Mouse (Mus musculus): ENCODE measurements around the gene Tesk1. TPM values are rescaled to one million over a fixed set of nuclear protein-coding genes. Genes with fewer than 3 reads are reported as not detected.

Tesk1 gene
- polyA plus RNA-seq, 1 experiment, result 25.8 TPM

DNA sequence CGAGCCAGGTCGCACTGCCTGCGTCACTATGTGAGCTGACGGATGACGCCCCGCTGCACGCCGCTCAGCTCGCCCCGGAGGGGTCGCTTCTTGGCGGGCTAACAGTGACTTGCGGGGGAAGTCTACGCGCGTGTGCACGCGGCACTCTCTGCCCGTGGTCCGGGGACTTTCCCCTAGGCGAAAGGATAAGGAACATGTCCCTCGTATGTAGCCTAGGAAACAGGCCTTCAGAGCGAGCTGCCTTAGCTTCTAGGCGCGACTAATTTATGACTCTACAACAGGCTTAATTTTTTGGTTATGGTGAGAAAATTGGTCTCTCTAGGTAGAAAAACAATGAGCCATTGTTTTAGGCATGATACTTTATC, 51.1 kb downstream of the Tesk1 start, which contains the start of gene Ccdc107:
Ccdc107 (plus strand) TSS at position 80 of the 365 bp plus-strand sequence.
- peak; percentile 73 for DNase-seq (ENCODE audit: low spot score)

DNA sequence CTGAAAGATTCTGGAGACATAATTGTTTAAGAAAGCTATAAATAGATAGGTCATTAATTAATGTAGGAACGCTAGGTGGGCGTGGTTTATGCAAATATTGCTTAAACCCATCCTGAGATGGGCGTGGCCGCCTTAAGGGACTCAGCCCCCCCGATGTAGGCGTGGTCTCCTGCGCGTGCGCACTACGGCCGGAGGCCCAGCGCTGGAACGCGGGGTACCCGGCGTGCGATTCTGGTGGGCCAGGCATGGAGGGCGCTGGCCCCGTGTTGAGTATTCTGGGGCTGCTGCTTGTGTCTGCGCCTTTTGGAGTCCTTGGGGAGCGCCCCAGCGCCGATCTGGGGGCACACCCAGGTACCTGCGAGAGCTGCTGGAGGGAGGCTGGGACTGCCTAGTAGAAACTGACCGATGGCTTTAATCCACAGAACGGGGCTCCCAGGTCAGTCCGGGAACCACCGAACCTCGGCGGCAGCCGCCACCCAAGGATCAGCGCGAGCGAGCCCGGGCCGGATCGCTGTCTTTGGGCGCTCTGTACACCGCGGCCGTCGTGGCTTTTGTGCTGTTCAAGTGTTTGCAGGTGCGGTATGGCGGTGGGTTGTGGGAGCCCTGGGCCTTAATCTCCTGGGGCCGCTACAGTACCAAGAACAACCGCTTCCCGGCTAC, 51.6 kb downstream of the Tesk1 start:
- DNase-seq (ENCODE audit: low spot score), result peak; percentile 98

DNA sequence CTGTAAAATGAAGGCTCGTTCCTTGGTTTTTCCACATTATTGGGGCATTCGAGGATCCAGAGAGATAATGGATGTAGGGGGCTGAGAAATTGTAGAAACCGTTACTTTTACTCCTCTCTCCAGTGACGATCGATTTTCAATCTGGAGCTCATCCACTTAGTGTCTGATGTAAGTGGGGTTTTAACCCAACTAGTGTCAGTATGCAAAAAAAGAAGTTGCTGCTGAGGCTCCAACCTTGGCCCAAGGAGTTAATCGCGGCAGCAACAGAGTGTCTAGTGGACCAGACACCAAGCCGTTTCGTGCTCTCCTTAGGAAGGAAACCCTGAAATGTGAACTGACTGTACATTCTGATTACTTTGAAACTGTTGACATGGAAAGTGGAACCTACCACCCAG, 52.1 kb downstream of the Tesk1 start:
- DNase-seq (ENCODE audit: low spot score), result no peak

DNA sequence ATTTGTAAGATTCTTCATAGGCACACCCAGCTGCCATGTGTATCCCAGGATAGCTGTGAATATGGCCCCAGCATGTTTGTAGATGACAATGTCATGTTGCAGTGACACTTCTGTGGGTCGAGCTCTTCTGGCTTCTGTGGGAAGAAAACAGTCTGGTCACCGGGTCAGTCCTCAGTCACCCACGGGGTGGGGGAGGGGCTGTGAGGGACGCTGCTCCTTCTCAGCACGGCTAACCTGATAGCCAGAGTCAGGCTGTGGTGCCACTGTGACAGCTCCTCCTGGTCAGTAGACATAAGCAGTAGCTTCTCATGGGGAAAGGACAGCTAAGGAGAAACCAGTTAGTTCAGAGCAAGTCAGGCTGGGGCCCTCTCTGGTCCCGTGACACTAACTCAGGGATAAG, 54.8 kb downstream of the Tesk1 start:
- DNase-seq (ENCODE audit: low spot score), result no peak

DNA sequence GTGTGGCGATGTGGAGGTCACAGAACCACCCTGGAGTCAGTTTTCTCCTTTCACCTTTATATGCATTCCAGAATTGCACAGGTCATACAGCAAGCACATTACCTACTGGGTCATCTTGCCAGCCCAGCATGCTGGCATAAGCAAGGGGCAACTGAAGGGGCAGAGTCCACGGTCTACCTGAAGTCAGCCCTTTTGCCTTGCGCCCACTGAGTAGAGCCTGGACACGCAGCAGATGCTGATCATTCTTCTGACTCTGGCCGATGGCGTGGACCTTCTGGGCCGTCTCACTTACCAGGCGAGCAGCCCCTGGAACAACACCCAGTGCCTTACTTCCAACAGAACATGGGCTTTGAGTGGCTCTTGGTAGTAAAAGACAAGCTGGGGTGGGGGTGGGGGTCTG, 55.7 kb downstream of the Tesk1 start:
- DNase-seq (ENCODE audit: low spot score), result no peak

Other genes starting within 250 kb of the Tesk1 start
- gene Atp8b5, start 174.8 kb upstream of the Tesk1 start, polyA plus RNA-seq (2012; rRNA removed), result 0.58 and 0.65 TPM in 2 replicates
- 22.3 and 43.1 TPM in 2 replicates for gene Rusc2, start 60.0 kb upstream of the Tesk1 start, polyA plus RNA-seq (2012; rRNA removed)
- 0.55 and 0.59 TPM in 2 replicates for gene Fam166b, start 12.8 kb upstream of the Tesk1 start, polyA plus RNA-seq (2012; rRNA removed)
- 2.4 and 4.6 TPM in 2 replicates for gene Cd72, start 12.7 kb downstream of the Tesk1 start, polyA plus RNA-seq (2012; rRNA removed)
- gene Sit1, start 41.8 kb downstream of the Tesk1 start, polyA plus RNA-seq (2012; rRNA removed), result 0.22 and 0.41 TPM in 2 replicates
- 272 and 290 TPM in 2 replicates for gene Ccdc107, start 51.0 kb downstream of the Tesk1 start, polyA plus RNA-seq (2012; rRNA removed)
- gene Arhgef39, start 57.8 kb downstream of the Tesk1 start, polyA plus RNA-seq (2012; rRNA removed), result 14.7 and 26.0 TPM in 2 replicates
- gene Car9, start 65.0 kb downstream of the Tesk1 start, polyA plus RNA-seq (2012; rRNA removed), result 1.3 and 1.9 TPM in 2 replicates
- 3,808 and 5,340 TPM in 2 replicates for gene Tpm2, start 81.8 kb downstream of the Tesk1 start, polyA plus RNA-seq (2012; rRNA removed)
- gene Creb3, start 120.4 kb downstream of the Tesk1 start, polyA plus RNA-seq (2012; rRNA removed), result 57.7 and 77.0 TPM in 2 replicates
- gene Tln1, start 120.8 kb downstream of the Tesk1 start, polyA plus RNA-seq (2012; rRNA removed), result 124 and 153 TPM in 2 replicates
- gene Rgp1, start 136.8 kb downstream of the Tesk1 start, polyA plus RNA-seq (2012; rRNA removed), result 34.9 and 35.1 TPM in 2 replicates
- 15.1 and 16.8 TPM in 2 replicates for gene Gba2, start 136.9 kb downstream of the Tesk1 start, polyA plus RNA-seq (2012; rRNA removed)
- gene Msmp, start 142.6 kb downstream of the Tesk1 start, polyA plus RNA-seq (2012; rRNA removed), result 0.44 TPM in 1 of 2 replicates, not detected in the other
- gene Npr2, start 190.0 kb downstream of the Tesk1 start, polyA plus RNA-seq (2012; rRNA removed), result 54.7 and 69.7 TPM in 2 replicates
- gene Spag8, start 211.7 kb downstream of the Tesk1 start, polyA plus RNA-seq (2012; rRNA removed), result 1.0 and 1.3 TPM in 2 replicates
- gene Hint2, start 214.5 kb downstream of the Tesk1 start, polyA plus RNA-seq (2012; rRNA removed), result 107 and 112 TPM in 2 replicates
- 8.3 and 12.6 TPM in 2 replicates for gene Tmem8b, start 227.0 kb downstream of the Tesk1 start, polyA plus RNA-seq (2012; rRNA removed)
- gene Fam221b, start 227.2 kb downstream of the Tesk1 start, polyA plus RNA-seq (2012; rRNA removed), result 0.41 and 0.51 TPM in 2 replicates